Mouse (Mus musculus) ES-E14 (cell line): ENCODE results near the gene Il1r1. TPM values are rescaled to one million over a fixed set of nuclear protein-coding genes. Genes with fewer than 3 reads are reported as not detected.

Experiments
- DNase-seq: peaks from one replicate; pipeline ENCODE4 v3.0.0-alpha.2; 2013; ENCODE audit warnings: low read depth, low spot score
- H3K27ac ChIP-seq: 2 replicates; pipeline ENCODE4 v1.5.1; 2012; ENCODE audit warnings: low read depth, mild to moderate bottlenecking, low read length, moderate library complexity, mixed read lengths; ENCODE audit not compliant: poor library complexity, insufficient read depth, severe bottlenecking
- H3K36me3 ChIP-seq: 2 replicates; pipeline ENCODE4 v1.6.1; 2012; ENCODE audit warnings: mild to moderate bottlenecking, low read length, moderate library complexity, mixed read lengths; ENCODE audit not compliant: control insufficient read depth, poor library complexity, insufficient read depth, severe bottlenecking
- H3K4me1 ChIP-seq, 2 experiments: fragments of 150-350 bp in 1 of 2; sonication (generic) in 1 of 2; 2 replicates each; pipeline ENCODE4 v1.6.1; 2012; ENCODE audit warnings: low read length in 2 of 2, mild to moderate bottlenecking in 1 of 2, mixed read lengths in 1 of 2; ENCODE audit not compliant: control insufficient read depth in 2 of 2, insufficient read depth in 2 of 2, poor library complexity in 1 of 2
- H3K4me3 ChIP-seq, 2 experiments: fragments of 150-350 bp in 1 of 2; sonication (generic) in 1 of 2; 2 replicates each; pipeline ENCODE4 v1.5.1; 2012; ENCODE audit warnings: low read length in 2 of 2, low read depth in 1 of 2, mild to moderate bottlenecking in 1 of 2, mixed read lengths in 1 of 2; ENCODE audit not compliant: insufficient read depth in 1 of 2, poor library complexity in 1 of 2, severe bottlenecking in 1 of 2
- H3K9ac ChIP-seq: 2 replicates; pipeline ENCODE4 v1.6.1; 2012; ENCODE audit warnings: low read depth, mild to moderate bottlenecking, low read length, mixed read lengths; ENCODE audit not compliant: poor library complexity, insufficient read depth, severe bottlenecking
- H3K9me3 ChIP-seq: fragments of 150-350 bp; sonication (generic); 2 replicates; pipeline ENCODE4 v1.6.1; 2012; ENCODE audit warnings: low read depth, mild to moderate bottlenecking, low read length; ENCODE audit not compliant: control insufficient read depth, insufficient read depth
- CHD2 ChIP-seq: IDR thresholded peaks from 2 replicates; pipeline ENCODE4 v1.6.1; 2014; ENCODE audit warnings: mild to moderate bottlenecking, low read depth, low read length, inconsistent platforms
- HCFC1 ChIP-seq: IDR thresholded peaks from 2 replicates; pipeline ENCODE4 v1.6.1; 2012; ENCODE audit warnings: low read length, inconsistent platforms, borderline replicate concordance; ENCODE audit not compliant: insufficient read depth
- MAFK ChIP-seq: IDR thresholded peaks from 2 replicates; pipeline ENCODE4 v1.6.1; 2014; ENCODE audit warnings: mild to moderate bottlenecking, low read depth, low read length, inconsistent platforms; ENCODE audit not compliant: insufficient read depth
- ZC3H11A ChIP-seq: IDR thresholded peaks from 2 replicates; pipeline ENCODE4 v1.6.1; 2012; ENCODE audit warnings: low read depth, mild to moderate bottlenecking, inconsistent platforms, low read length, borderline replicate concordance
- ZNF384 ChIP-seq: IDR thresholded peaks from 2 replicates; pipeline ENCODE4 v1.6.1; 2012; ENCODE audit warnings: low read depth, low read length, inconsistent platforms
- in situ Hi-C, 2 experiments: fragments of 600-800 bp; cut with MboI; formaldehyde crosslinking; loops; one replicate each; pipeline ENCODE4 v1.15.1; 2025; ENCODE audit warnings: low sequenced_read_pairs in 2 of 2, inconsistent platforms in 1 of 2; ENCODE audit not compliant: unreplicated experiment in 2 of 2
- total RNA-seq: library from RNA; depleted of rRNA; stranded (reverse); fragments of 300-350 nt; gene quantifications from 2 replicates; pipeline ENCODE4 v1.2.3, GENCODE M21; 2012

The Il1r1 gene
- total RNA-seq, 1 experiment: 0.36 TPM

DNA sequence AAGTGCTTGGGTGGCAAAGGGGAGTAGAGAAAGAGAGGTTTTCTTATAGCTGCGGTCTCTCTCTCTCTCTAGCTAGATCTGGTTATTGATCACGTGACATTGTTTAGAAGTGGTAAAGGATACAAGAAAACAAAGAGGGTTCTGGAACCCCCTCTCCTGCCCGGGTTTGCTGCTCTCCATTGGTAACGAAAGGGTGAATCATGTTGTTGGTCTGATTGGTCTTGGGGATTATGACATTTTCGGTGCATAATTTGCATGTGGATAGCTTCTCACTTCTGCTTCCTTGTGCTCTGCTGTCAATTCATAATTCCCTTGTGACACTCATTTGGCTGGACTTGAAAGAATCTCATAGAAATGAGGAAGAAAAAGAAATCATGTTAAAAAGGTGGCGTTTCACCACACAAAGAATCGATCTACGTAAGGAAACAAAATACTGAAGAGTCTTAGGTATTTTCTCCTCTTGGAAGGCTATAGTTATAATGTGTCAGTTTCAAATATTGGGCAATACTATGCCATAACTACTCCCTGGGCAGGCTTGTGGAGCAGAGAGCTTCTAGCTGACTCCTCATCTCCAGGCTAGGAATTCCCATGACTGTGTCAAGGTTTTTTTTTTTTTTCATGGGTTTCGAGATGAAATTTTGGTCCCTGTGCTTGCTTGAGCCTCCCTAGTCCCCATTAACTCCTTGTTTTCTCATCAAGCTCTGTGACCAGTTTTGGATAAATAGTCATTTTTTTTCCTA lies 15.6 kb downstream of the Il1r1 start:
- H3K4me3 ChIP-seq: no peak overlapping the region
- H3K9me3 ChIP-seq: no peaks in the 10 kb centered on the region
- in situ Hi-C loops: no loop called here
- no peaks in the 10 kb centered on the region for H3K4me1 ChIP-seq
- DNase-seq: no peak
- H3K9ac ChIP-seq: no peak overlapping the region
- no peaks in the 10 kb centered on the region for H3K36me3 ChIP-seq
- TF ChIP-seq ZNF384 (no peak), ZC3H11A (no peak), CHD2 (no peak), MAFK (no peak)
- no peak overlapping the region for H3K27ac ChIP-seq

DNA sequence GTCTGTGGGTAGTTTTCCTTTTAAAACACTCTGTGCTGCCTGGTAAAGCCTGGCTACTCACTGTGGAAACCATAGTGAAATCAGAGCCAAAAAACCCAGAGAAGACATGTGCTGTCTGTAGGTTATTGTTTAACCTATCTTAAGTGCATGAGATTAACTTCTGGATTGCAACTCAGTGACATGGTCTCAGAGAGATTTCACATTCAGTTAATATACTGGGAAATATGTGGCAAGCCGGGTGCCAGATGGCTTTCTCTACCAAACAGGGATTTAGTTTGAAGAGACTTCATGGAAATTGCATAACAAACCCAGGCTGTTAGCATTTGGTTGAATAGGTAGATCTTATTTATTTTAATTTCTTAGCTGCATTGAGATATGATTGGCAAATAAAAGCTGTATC lies 17.8 kb downstream of the Il1r1 start:
- in situ Hi-C loops: no loop called here
- TF ChIP-seq MAFK: no peak
- no peak for TF ChIP-seq HCFC1
- no peak for TF ChIP-seq CHD2
- TF ChIP-seq ZC3H11A: no peak
- no peak for TF ChIP-seq ZNF384
- H3K9ac ChIP-seq: no peak overlapping the region
- H3K4me1 ChIP-seq: no peaks in the 10 kb centered on the region
- H3K27ac ChIP-seq: no peak overlapping the region
- no peak for DNase-seq
- no peaks in the 10 kb centered on the region for H3K36me3 ChIP-seq
- no peak overlapping the region for H3K4me3 ChIP-seq
- H3K9me3 ChIP-seq: no peaks in the 10 kb centered on the region

DNA sequence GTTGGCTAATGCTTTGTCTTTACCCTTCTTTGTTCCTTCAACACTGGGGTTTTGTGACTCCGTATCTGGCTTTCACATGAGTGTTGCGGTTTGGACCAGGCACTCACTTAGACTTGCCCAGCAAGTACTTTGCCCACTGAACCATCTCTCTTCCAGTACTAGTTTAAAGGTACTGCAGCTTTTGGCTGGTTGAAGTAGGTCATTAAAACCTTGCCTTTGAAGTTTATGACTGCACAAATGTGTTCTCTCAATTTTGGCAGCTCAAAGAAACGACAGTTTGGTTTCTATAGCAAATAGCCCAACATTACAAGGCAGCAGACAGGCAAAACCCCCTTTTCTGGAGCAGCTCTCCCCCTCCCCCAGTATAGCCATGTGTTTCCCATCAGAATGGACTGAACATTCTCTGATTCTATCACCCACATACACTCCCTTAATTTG lies 18.7 kb downstream of the Il1r1 start:
- no peaks in the 10 kb centered on the region for H3K9me3 ChIP-seq
- H3K36me3 ChIP-seq: no peaks in the 10 kb centered on the region
- no peak overlapping the region for H3K27ac ChIP-seq
- in situ Hi-C loops: no loop called here
- H3K4me1 ChIP-seq: no peaks in the 10 kb centered on the region
- no peak overlapping the region for H3K9ac ChIP-seq
- H3K4me3 ChIP-seq: no peak overlapping the region
- TF ChIP-seq ZC3H11A (no peak), MAFK (no peak), ZNF384 (no peak), HCFC1 (no peak), CHD2 (no peak)
- no peak for DNase-seq

DNA sequence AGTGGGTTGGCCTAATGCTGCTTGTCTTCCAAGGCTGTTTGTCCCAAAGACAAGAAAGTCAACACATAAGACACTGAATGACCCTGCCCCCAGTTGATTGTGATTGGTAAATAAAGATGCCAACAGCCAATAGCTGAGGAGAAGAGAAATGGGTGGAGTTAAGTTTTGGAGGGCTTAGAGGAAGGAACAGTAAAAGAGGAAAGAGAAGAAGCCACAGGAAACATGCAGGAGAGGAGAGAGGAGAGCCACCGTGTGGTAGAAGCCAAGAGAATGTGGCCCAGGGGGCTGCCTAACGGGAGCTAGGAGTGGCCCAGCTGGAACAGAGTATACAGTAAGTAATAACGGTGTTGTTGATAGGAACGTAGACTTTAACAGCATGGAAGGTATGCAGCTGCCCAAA lies 25.5 kb downstream of the Il1r1 start:
- Histone ChIP-seq H3K4me1 (no peaks in the 10 kb centered on the region), H3K9ac (no peak overlapping the region), H3K9me3 (no peaks in the 10 kb centered on the region), H3K27ac (no peak overlapping the region), H3K4me3 (no peak overlapping the region), H3K36me3 (no peaks in the 10 kb centered on the region)
- in situ Hi-C loops: no loop called here
- DNase-seq: no peak
- TF ChIP-seq MAFK: no peak
- no peak for TF ChIP-seq HCFC1
- TF ChIP-seq CHD2: no peak
- TF ChIP-seq ZC3H11A: no peak
- TF ChIP-seq ZNF384: no peak

GRCm38 (mm10) chr1:40252507-40252906 lies 27.6 kb downstream of the Il1r1 start:
- Histone ChIP-seq H3K9ac (no peak overlapping the region), H3K9me3 (no peaks in the 10 kb centered on the region), H3K4me1 (no peaks in the 10 kb centered on the region), H3K36me3 (no peaks in the 10 kb centered on the region), H3K27ac (no peak overlapping the region), H3K4me3 (no peak overlapping the region)
- TF ChIP-seq CHD2 (no peak), ZNF384 (no peak), ZC3H11A (no peak), MAFK (no peak), HCFC1 (no peak)
- DNase-seq: no peak
- in situ Hi-C loops: no loop called here
